Mouse (Mus musculus): ENCODE measurements at regions not wholly inside any gene's neighbourhood (a gene's known extent, or its start where the extent isn't known, plus 50 kb on each side); places are given as distances from the start of the nearest gene placed in this dataset.

DNA sequence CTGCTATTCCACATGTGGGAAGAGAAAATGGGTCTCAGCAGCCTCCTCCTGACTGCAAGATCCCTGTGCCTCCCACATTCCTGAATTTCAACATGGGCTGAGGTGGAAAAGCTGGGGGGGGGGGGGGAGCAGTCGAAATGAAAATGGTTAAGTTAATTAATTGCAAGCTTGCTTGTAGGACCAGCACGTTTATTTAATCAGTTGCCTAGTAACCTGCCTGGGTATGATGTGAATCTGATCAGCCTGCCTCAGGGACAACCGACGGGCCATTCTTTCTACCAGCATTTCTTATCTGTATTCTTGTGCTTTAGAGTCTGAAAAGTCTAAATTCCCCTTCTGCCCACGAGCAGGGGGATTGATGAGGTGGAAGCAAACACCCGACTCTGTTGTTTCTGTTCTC, 569.9 kb upstream of the Nox3 start:
- in situ Hi-C loops (cut with MboI; ENCODE audit: low sequenced_read_pairs in 2 of 2, unreplicated experiment in 2 of 2): no loop called here
- no peak for DNase-seq (ENCODE audit: low read depth, low spot score)
- Histone ChIP-seq H3K36me3 (ENCODE audit: control insufficient read depth, insufficient read depth, low read length, poor library complexity, severe bottlenecking) (no peaks in the 10 kb centered on the region), H3K9ac (ENCODE audit: insufficient read depth, low read depth, low read length, poor library complexity, severe bottlenecking) (no peak overlapping the region), H3K27ac (ENCODE audit: insufficient read depth, low read depth, low read length, poor library complexity, severe bottlenecking) (no peak overlapping the region), H3K4me3 (ENCODE audit: insufficient read depth in 1 of 2, low read depth in 1 of 2, low read length in 2 of 2, poor library complexity in 1 of 2, severe bottlenecking in 1 of 2) (no peak overlapping the region), H3K4me1 (ENCODE audit: control insufficient read depth in 2 of 2, insufficient read depth in 2 of 2, low read length in 2 of 2, poor library complexity in 1 of 2) (no peaks in the 10 kb centered on the region), H3K9me3 (ENCODE audit: control insufficient read depth, insufficient read depth, low read depth, low read length) (no peaks in the 10 kb centered on the region)
- no peak for TF ChIP-seq ZNF384 (IDR thresholded peaks at IDR 0.05; ENCODE audit: low read depth, low read length)
- TF ChIP-seq HCFC1 (IDR thresholded peaks at IDR 0.05; ENCODE audit: borderline replicate concordance, insufficient read depth, low read length): no peak
- no peak for TF ChIP-seq CHD2 (IDR thresholded peaks at IDR 0.05; ENCODE audit: low read depth, low read length)
- no peak for TF ChIP-seq MAFK (IDR thresholded peaks at IDR 0.05; ENCODE audit: insufficient read depth, low read depth, low read length)
- no peak for TF ChIP-seq ZC3H11A (IDR thresholded peaks at IDR 0.05; ENCODE audit: borderline replicate concordance, low read depth, low read length)

DNA sequence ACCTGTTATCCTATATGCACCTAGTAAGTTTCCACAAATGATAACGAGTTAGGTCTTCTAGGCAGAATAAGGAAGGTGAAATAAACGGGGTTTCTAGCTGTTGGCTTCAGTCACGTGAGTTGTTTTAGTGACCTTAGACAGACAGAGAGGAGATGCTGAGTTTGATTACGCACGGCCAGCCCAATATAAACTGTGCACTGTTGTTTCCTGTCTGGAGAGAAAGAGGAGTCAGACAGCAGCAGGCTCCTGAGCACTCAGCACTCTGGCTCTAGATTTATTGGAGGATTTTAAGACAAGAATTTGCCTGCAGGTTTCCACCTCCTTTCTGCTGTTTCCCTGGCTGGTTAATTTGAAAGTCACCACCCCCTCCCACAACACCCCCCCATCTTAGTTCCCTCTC, 570.4 kb upstream of the Nox3 start:
- TF ChIP-seq CHD2 (IDR thresholded peaks at IDR 0.05; ENCODE audit: low read depth, low read length): no peak
- TF ChIP-seq HCFC1 (IDR thresholded peaks at IDR 0.05; ENCODE audit: borderline replicate concordance, insufficient read depth, low read length): no peak
- no peak for TF ChIP-seq ZNF384 (IDR thresholded peaks at IDR 0.05; ENCODE audit: low read depth, low read length)
- no peak for TF ChIP-seq MAFK (IDR thresholded peaks at IDR 0.05; ENCODE audit: insufficient read depth, low read depth, low read length)
- no peak for TF ChIP-seq ZC3H11A (IDR thresholded peaks at IDR 0.05; ENCODE audit: borderline replicate concordance, low read depth, low read length)
- Histone ChIP-seq H3K27ac (ENCODE audit: insufficient read depth, low read depth, low read length, poor library complexity, severe bottlenecking) (no peak overlapping the region), H3K4me1 (ENCODE audit: control insufficient read depth in 2 of 2, insufficient read depth in 2 of 2, low read length in 2 of 2, poor library complexity in 1 of 2) (no peaks in the 10 kb centered on the region), H3K4me3 (ENCODE audit: insufficient read depth in 1 of 2, low read depth in 1 of 2, low read length in 2 of 2, poor library complexity in 1 of 2, severe bottlenecking in 1 of 2) (no peak overlapping the region), H3K9ac (ENCODE audit: insufficient read depth, low read depth, low read length, poor library complexity, severe bottlenecking) (no peak overlapping the region), H3K36me3 (ENCODE audit: control insufficient read depth, insufficient read depth, low read length, poor library complexity, severe bottlenecking) (no peaks in the 10 kb centered on the region), H3K9me3 (ENCODE audit: control insufficient read depth, insufficient read depth, low read depth, low read length) (no peaks in the 10 kb centered on the region)
- in situ Hi-C loops (cut with MboI; ENCODE audit: low sequenced_read_pairs in 2 of 2, unreplicated experiment in 2 of 2): no loop called here
- no peak for DNase-seq (ENCODE audit: low read depth, low spot score)

DNA sequence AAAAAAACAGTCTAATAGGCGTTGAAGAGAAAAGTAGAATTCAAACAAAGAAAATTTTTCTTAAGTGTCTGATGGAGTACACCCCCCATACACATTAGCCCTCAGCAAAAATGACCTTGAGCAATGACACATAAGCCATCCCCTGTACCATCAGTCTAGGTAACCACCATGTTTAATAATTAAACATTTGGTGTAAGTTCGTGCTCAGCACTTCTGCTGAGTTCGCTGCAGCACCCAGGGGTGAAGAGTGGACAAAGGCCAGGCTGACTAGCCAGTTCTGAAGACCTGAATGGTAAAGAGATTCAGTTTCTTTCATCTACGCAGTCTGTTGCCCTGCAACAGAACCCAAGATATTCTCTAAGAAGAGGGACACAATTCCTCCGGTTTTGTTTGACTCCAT, 572.3 kb upstream of the Nox3 start:
- Histone ChIP-seq H3K4me1 (ENCODE audit: control insufficient read depth in 2 of 2, insufficient read depth in 2 of 2, low read length in 2 of 2, poor library complexity in 1 of 2) (no peaks in the 10 kb centered on the region), H3K4me3 (ENCODE audit: insufficient read depth in 1 of 2, low read depth in 1 of 2, low read length in 2 of 2, poor library complexity in 1 of 2, severe bottlenecking in 1 of 2) (no peak overlapping the region), H3K9ac (ENCODE audit: insufficient read depth, low read depth, low read length, poor library complexity, severe bottlenecking) (no peak overlapping the region), H3K36me3 (ENCODE audit: control insufficient read depth, insufficient read depth, low read length, poor library complexity, severe bottlenecking) (no peaks in the 10 kb centered on the region), H3K27ac (ENCODE audit: insufficient read depth, low read depth, low read length, poor library complexity, severe bottlenecking) (no peak overlapping the region), H3K9me3 (ENCODE audit: control insufficient read depth, insufficient read depth, low read depth, low read length) (no peaks in the 10 kb centered on the region)
- no peak for DNase-seq (ENCODE audit: low read depth, low spot score)
- TF ChIP-seq MAFK (IDR thresholded peaks at IDR 0.05; ENCODE audit: insufficient read depth, low read depth, low read length) (no peak), CHD2 (IDR thresholded peaks at IDR 0.05; ENCODE audit: low read depth, low read length) (no peak), HCFC1 (IDR thresholded peaks at IDR 0.05; ENCODE audit: borderline replicate concordance, insufficient read depth, low read length) (no peak), ZC3H11A (IDR thresholded peaks at IDR 0.05; ENCODE audit: borderline replicate concordance, low read depth, low read length) (no peak), ZNF384 (IDR thresholded peaks at IDR 0.05; ENCODE audit: low read depth, low read length) (no peak)
- in situ Hi-C loops (cut with MboI; ENCODE audit: low sequenced_read_pairs in 2 of 2, unreplicated experiment in 2 of 2): no loop called here

DNA sequence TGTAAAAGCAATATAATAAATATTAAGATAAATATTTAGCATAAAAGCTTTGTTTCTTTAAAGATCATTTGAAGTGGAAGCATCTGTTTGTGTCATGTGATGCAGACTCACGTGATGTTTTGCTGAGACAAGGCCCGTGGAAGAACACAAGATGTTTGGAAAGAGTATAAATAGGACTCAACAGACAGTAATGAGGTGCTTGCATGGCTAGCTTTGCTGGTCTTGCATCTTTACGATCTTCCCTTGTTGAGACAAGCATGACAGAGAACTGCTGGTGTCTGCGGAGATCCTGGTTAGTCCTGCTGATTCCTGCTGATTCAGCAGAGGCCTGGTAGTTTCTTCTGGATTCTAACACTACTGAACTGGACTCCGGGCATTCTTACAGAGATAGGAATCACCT, 576.4 kb upstream of the Nox3 start:
- DNase-seq (ENCODE audit: low read depth, low spot score): no peak
- no peaks in the 10 kb centered on the region for H3K4me1 ChIP-seq (ENCODE audit: control insufficient read depth in 2 of 2, insufficient read depth in 2 of 2, low read length in 2 of 2, poor library complexity in 1 of 2)
- in situ Hi-C loops (cut with MboI; ENCODE audit: low sequenced_read_pairs in 2 of 2, unreplicated experiment in 2 of 2): no loop called here
- no peak overlapping the region for H3K4me3 ChIP-seq (ENCODE audit: insufficient read depth in 1 of 2, low read depth in 1 of 2, low read length in 2 of 2, poor library complexity in 1 of 2, severe bottlenecking in 1 of 2)
- H3K27ac ChIP-seq (ENCODE audit: insufficient read depth, low read depth, low read length, poor library complexity, severe bottlenecking): no peak overlapping the region
- TF ChIP-seq CHD2 (IDR thresholded peaks at IDR 0.05; ENCODE audit: low read depth, low read length) (no peak), MAFK (IDR thresholded peaks at IDR 0.05; ENCODE audit: insufficient read depth, low read depth, low read length) (peak; percentile 77; the same call in 1 of the 2 replicates)
- H3K9ac ChIP-seq (ENCODE audit: insufficient read depth, low read depth, low read length, poor library complexity, severe bottlenecking): no peak overlapping the region
- H3K9me3 ChIP-seq (ENCODE audit: control insufficient read depth, insufficient read depth, low read depth, low read length): no peaks in the 10 kb centered on the region
- H3K36me3 ChIP-seq (ENCODE audit: control insufficient read depth, insufficient read depth, low read length, poor library complexity, severe bottlenecking): no peaks in the 10 kb centered on the region

DNA sequence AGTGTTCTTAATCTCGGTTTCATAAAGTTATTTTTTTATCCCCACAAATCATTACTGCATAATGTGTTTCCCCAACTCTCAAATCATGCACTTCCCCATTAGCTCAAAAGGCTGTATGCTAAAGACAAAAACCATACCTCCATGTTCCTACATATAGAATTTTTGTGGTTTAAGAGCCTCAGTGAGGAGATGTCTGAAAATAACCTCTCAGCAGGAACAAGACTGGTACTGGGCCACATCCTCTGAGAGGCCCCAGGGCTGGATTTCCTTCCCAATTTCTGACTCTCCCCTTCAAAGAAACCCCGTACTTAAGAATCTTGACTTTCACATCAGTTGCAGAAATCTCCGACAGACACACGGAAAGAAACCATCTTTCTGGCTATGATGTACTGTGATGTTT, 580.7 kb upstream of the Nox3 start:
- in situ Hi-C loops (cut with MboI; ENCODE audit: low sequenced_read_pairs in 2 of 2, unreplicated experiment in 2 of 2): no loop called here
- Histone ChIP-seq H3K27ac (ENCODE audit: insufficient read depth, low read depth, low read length, poor library complexity, severe bottlenecking) (no peak overlapping the region), H3K36me3 (ENCODE audit: control insufficient read depth, insufficient read depth, low read length, poor library complexity, severe bottlenecking) (no peaks in the 10 kb centered on the region), H3K4me3 (ENCODE audit: insufficient read depth in 1 of 2, low read depth in 1 of 2, low read length in 2 of 2, poor library complexity in 1 of 2, severe bottlenecking in 1 of 2) (no peak overlapping the region), H3K4me1 (ENCODE audit: control insufficient read depth in 2 of 2, insufficient read depth in 2 of 2, low read length in 2 of 2, poor library complexity in 1 of 2) (no peaks in the 10 kb centered on the region), H3K9ac (ENCODE audit: insufficient read depth, low read depth, low read length, poor library complexity, severe bottlenecking) (no peak overlapping the region), H3K9me3 (ENCODE audit: control insufficient read depth, insufficient read depth, low read depth, low read length) (no peaks in the 10 kb centered on the region)
- TF ChIP-seq HCFC1 (IDR thresholded peaks at IDR 0.05; ENCODE audit: borderline replicate concordance, insufficient read depth, low read length) (no peak), ZC3H11A (IDR thresholded peaks at IDR 0.05; ENCODE audit: borderline replicate concordance, low read depth, low read length) (no peak), MAFK (IDR thresholded peaks at IDR 0.05; ENCODE audit: insufficient read depth, low read depth, low read length) (no peak)
- DNase-seq (ENCODE audit: low read depth, low spot score): no peak

All from ES-E14 (cell line).